Mouse (Mus musculus): ENCODE measurements around the gene Cfap74. TPM values are rescaled to one million over a fixed set of nuclear protein-coding genes. Genes with fewer than 3 reads are reported as not detected.

Cfap74 gene
- total RNA-seq (2021), result 10 to 100 TPM; 11.1 to 14.0 TPM

- DNase-seq, result peak; percentile 88 to 89
Measured at GRCm38 (mm10) chr4:155409058-155409776, at the start of gene Cfap74. Gene Cfap74 (plus strand): TSS chr4:155409190.

DNA sequence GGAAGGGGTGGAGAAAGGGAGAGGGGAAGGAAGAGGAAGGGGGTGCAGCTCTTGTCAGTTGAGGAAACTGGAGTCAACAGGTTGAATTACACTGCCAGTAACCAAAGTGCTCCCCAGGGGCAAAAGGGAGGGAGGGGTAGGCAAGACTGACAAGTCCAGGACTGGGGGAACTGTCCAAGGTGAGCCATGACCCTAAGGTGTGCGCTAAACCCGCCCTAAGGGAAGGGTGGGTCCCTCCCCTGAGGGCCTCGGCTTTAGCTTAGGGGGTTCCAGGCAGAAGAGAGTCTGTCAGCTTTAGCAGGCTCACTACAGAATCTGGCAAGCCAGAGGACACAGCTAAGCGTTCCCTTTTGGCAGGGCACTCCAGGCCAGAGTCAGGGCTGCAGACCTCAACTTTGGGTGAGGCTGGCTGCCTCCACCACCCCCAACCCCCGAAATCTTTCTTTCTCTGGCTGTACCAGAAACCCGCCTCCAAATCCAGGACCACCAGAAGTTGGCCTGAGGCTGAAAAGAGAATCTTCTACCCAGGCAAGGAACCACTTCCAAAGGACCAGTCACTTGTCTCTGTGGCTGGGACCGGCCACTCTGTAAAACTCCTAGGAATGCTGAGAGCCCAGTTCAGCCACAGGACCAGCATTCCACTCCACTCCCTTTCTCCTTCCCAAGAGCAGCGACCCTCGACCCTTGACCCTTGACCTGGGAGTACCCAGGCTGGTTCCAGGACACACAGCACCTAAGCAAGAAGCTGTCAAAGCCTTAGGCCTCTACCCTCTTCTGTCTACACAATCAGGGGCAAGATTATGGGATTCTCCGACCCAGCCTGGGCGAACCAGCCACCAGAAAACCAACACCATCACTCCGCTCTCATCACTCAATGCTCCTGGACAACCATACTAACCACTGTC is 49.2 kb upstream of the Cfap74 start:
- no peak for DNase-seq

DNA sequence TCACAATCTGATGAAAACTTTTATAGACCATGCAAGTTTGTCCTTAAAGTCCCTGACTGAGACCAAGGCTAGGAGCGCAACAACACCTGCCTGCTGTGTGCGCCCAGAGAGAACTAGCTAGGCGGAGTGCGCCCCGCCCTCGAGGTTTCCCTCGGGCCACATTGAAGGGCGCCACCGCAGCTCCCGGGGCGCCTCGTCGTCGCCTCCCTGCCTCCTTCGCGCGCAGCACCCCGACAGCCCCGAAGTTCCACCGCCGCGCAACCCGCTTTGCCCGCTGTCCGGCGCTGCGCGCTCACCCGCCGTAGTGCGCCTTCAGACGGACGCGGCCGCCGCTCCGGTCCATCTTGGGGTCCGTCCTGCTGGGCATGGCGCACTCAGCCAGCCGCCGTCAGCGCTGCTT is 48.1 kb upstream of the Cfap74 start:
- no peak for DNase-seq

DNA sequence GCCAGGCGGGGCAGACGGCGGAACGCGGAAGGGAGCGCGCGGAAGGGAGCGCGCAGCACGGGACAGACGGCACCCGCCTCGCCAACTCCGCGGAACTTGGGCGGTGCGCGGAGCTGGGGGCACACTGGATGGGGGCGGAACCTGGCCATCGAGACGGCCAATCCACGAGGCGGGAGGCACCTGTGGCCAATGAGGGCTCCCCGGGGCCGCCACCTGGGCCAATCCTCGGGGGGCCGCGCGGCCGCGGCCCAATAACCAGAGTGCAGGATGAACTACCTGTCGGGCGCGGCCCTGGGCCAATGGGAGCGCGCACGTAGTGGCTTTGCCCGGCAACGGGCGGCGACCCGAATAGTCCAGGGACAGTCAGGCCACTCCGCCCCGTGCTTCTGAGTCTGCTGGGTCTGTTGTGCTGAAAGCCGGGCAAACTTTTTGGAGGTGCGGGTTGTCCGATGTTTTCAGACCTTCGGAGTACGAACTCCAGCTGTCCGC is 47.6 kb upstream of the Cfap74 start, which contains the start of gene Prkcz:
TSS of gene Prkcz (minus strand) at position 59 of the 489 bp plus-strand sequence.
- DNase-seq, result no peak

DNA sequence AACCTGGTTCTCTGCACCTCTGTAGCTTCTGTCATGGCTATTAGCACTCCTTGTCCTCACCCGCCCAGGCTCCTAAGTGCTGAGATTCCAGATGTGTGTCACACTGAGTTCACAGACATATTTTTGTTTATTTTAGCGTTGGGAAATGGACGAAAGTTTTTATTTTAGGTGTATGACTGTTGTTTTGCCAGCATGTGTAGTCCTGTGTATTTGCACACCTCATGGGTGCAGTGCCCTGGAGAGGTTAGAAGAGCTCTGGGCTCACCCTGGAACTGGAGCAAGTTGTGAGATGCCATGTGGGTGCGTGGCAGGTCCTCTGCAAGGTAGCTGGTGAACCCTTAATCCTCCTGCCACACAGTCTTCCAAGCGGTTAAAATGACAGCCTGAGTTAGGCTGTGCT is 46.5 kb upstream of the Cfap74 start:
- no peak for DNase-seq

DNA sequence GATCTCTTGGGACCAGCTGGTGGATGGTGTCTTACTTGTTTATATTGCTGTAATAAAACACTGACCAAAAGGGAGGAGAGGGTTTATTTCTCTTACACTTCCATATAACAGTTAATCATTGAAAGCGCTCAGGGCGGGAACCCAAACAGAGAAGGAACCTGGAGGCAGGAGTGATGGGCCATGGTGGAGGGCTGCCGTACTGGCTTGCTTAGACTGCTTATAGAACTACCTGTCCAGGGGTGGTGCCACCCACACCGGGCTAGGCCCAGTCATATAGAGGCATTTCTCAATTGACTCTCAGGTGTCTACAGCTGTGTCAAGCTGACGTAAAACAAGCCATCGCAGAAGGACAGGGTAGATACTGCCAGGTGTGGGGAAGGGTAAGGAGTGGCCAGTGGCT is 42.2 kb upstream of the Cfap74 start:
- no peak for DNase-seq

DNA sequence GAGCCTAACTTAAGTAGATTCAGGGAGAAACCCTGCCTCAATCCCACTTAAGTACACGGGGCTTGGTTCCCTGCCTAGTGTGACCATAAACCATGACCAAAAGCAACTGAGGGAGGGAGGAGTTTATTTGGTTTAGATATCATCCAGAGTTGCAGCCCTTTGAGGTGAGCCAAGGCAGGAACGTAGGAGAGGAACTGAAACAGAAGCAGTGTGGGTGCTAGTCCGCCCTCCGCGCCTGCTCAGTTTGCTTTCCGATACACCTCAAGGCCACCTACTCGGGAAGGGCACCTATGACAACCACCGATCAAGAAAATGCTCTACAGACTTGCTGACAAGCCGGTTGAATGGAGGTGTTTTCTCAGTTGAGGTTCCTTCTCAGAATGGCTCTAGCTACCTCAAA is 41.3 kb upstream of the Cfap74 start:
- no peak for DNase-seq

- DNase-seq, result peak; percentile 85 to 87
Measured at GRCm38 (mm10) chr4:155368684-155369083, 40.3 kb upstream of the Cfap74 start.

DNA sequence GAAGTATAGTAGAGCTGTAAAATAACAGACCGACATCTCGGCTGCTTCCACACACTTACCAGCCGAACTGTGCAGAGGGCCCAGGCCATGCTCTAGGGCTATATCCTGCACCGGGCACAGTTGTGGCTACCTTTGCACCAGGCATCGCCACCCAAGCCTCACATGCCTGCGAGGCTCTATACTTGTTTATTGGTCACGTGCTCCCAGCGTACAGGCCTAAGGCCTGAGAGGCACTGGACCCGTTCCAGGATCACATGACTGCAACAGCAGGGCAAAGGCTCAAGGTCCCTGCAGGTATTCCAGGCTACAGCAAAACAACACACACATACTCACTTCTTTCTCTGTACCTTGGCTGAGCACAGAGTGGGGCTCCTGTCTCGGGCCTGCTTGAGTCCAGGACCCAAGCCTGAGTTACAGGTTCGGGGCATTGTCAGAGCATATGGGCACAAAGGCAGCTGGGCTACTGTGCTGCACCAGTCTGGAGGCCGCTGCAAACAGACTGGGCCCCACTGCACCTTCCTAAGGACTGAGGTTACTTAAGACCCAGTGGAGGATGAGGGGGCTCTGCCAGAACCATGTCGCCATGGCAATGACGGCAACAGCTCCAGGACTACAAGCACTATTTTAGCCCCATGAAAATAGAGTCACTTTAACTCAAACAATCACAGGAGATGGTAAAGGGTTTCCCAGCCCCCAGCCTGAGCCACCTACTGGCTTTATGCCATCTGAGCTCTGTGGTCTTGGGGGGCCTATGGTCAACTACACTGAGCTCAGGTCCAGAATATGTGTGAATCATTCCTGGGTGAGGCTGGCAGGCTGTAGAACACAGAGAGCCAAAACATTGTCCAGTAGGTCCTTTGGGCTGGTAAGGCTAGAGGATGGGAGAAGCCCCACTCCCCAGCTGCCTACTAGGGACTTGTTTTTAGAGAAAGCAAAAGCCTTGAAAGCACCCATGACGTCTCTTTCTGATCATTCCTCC is 38.0 kb upstream of the Cfap74 start:
- DNase-seq, result no peak

GRCm38 (mm10) chr4:155371797-155372735 is 36.9 kb upstream of the Cfap74 start:
- no peak for DNase-seq

GRCm38 (mm10) chr4:155381974-155382373 is 27.0 kb upstream of the Cfap74 start:
- DNase-seq, result no peak

GRCm38 (mm10) chr4:155382752-155383151 is 26.2 kb upstream of the Cfap74 start:
- DNase-seq, result peak; percentile 40 to 57

DNA sequence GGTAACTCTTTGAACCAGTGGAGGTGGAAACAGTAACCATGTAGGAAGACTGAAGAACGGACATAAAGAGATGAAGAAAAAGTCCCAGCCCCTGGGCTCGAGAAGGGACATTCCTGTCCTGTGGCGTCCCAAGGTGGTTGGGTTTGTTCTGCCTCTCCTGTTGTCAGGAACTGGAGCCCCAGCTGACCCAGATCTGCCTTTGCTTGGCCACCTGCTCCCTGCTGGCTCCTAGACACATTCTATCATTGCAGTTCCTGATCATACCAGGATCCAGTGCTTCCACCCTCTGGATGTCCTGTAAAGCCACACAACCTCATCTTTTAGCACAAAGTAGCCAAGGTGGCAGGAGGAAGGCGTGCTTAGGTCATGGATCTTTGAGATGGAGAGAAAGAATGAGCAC is 25.7 kb upstream of the Cfap74 start:
- no peak for DNase-seq

DNA sequence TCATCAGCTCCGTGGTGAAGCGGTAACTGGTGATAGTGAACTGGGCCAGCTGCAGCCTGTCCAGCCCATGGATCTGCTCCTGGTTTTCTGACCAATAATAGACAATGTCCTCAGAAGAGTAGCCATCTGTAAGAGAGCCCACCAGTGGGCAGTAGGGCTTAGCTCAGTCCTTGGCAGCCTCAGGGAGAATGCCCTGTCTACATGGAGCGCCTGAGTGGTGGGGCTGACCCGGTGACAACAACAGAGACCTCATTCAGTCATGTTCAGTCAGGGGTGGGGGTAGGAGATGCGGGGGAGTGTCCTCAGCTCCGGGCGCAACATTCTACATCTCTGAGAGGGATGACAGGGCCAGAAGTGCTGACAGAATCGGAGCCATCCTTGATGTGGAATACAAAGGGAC is 21.8 kb upstream of the Cfap74 start:
- DNase-seq, result no peak

DNA sequence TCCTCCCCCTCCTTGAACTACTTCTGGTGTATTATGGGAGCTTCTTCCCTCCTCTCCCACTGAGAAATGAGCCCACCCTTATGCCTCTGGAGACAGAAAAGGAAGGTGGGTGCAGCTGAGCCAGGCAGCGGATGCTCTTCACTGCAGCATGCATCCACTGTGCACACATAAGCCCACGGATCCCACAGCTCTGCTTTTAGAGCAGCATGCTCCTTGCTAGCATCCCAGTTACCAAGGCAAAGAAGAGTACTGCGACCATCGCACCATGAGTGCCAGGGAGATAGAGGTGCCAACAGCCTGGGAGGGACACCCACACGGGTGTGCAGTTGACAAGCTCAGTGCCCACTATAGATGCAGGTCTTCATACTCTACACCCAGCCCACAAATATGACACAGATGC is 13.5 kb upstream of the Cfap74 start:
- DNase-seq, result no peak

GRCm38 (mm10) chr4:155396751-155397150 is 12.2 kb upstream of the Cfap74 start:
- no peak for DNase-seq

GRCm38 (mm10) chr4:155397511-155398221 is 11.3 kb upstream of the Cfap74 start, which contains the start of gene Gabrd:
Gene Gabrd (minus strand): TSS chr4:155398112.
- DNase-seq, result peak; percentile 45 to 50

- DNase-seq, result no peak
Measured at GRCm38 (mm10) chr4:155398222-155398540, 10.8 kb upstream of the Cfap74 start.

DNA sequence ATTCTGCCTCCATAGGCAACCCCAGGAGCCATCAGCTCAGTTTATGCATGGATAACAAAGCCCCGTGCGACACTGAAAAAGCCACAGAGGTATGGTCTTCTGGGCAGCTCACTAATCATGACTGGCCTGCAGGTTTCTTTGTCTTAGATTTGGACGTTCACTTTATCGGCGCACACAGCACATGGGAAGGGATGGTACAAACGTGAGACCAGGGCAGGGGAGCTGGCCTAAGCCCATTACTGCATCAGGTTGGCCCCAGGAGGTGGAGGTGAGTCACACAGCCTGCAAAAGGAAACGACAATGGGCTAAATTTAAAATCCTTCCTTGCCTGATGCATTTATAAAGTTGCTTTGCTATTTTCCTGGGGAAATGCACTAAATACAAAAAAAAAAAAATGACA is 7.9 kb upstream of the Cfap74 start:
- no peak for DNase-seq

- no peak for DNase-seq
Measured at GRCm38 (mm10) chr4:155402489-155402888, 6.5 kb upstream of the Cfap74 start.

DNA sequence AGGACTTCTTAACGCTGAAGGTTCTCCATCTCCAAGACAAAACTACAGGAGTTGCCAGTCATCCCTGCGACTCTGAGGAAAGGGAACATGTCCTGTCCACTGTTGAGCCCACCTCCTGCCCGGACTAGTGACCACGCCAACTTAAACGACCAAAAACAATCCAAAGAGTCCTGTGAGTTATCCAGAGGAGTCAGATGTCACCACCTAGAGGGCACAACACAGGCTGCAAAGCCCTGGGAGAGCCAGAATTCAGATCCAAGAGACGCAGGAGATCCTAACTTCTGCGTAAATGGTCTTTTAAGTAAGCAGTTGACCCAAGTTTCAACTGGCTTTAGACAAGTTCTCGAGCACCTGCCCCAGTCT is 314 bp upstream of the Cfap74 start:
- DNase-seq, result no peak

Data from layer of hippocampus, postnatal 36 days (tissue).